Mouse (Mus musculus) neural tube, embryonic 11.5 days (tissue): ENCODE data around the gene Ston2. TPM values are rescaled to one million over a fixed set of nuclear protein-coding genes. Genes with fewer than 3 reads are reported as not detected.
"Not testable (repeated sequence)": the region's sequence is repeated elsewhere in the genome, so short reads cannot be mapped to it uniquely, and the experiment has no call there.

ENCODE experiments used
- ATAC-seq: fragments of 200-750 bp; cut with Nextera tagmentation; 2 replicates; pipeline ENCODE4 v1.8.0; 2017; ENCODE audit warnings: moderate number of reproducible peaks, mild to moderate bottlenecking, moderate TSS enrichment, moderate library complexity; ENCODE audit not compliant: insufficient read depth, low FRiP score, low TSS enrichment
- DNase-seq: peaks from one replicate; pipeline ENCODE4 v3.0.0-alpha.2; 2015; ENCODE audit warnings: low spot score
- H3K27ac ChIP-seq: fragments of 300-500 bp; sonication (generic); 2 replicates; pipeline ENCODE4 v1.5.1; 2014; ENCODE audit warnings: low read depth, mild to moderate bottlenecking, low read length
- H3K27me3 ChIP-seq: fragments of 300-500 bp; sonication (generic); 2 replicates; pipeline ENCODE4 v1.6.1; 2014; ENCODE audit warnings: mild to moderate bottlenecking, low read length, mixed read lengths; ENCODE audit not compliant: control insufficient read depth, insufficient read depth
- H3K36me3 ChIP-seq: fragments of 300-500 bp; sonication (generic); 2 replicates; pipeline ENCODE4 v1.6.1; 2014; ENCODE audit warnings: mild to moderate bottlenecking, low read length, moderate library complexity, mixed read lengths; ENCODE audit not compliant: control insufficient read depth, insufficient read depth
- H3K4me1 ChIP-seq: fragments of 300-500 bp; sonication (generic); 2 replicates; pipeline ENCODE4 v1.6.1; 2014; ENCODE audit warnings: low read length, mixed read lengths; ENCODE audit not compliant: control insufficient read depth, insufficient read depth
- H3K4me2 ChIP-seq: fragments of 300-500 bp; sonication (generic); 2 replicates; pipeline ENCODE4 v1.6.1; 2014; ENCODE audit warnings: low read depth, mild to moderate bottlenecking, moderate library complexity
- H3K4me3 ChIP-seq: fragments of 300-500 bp; sonication (generic); 2 replicates; pipeline ENCODE4 v1.5.1; 2014; ENCODE audit warnings: low read depth, low read length
- H3K9ac ChIP-seq: fragments of 300-500 bp; sonication (generic); 2 replicates; pipeline ENCODE4 v1.6.1; 2014; ENCODE audit warnings: mild to moderate bottlenecking, low read length
- H3K9me3 ChIP-seq: fragments of 300-500 bp; sonication (generic); 2 replicates; pipeline ENCODE4 v1.6.1; 2016; ENCODE audit warnings: low read length; ENCODE audit not compliant: control insufficient read depth
- WGBS: fragments of 180-500 bp; shearing (Covaris S2); extraction: QIAGEN DNeasy Blood & Tissue Kit; methylation state at CpG from one replicate; pipeline ENCODE4 v1.1.7; 2014; 5-methylcytosine and 5-hydroxymethylcytosine counted together
- polyA plus RNA-seq: library from polyadenylated mRNA; unstranded; fragments of >200 nt; fragmentation: Nextera tagmentation; extraction: Ambion mirVana; gene quantifications from 2 replicates; pipeline ENCODE4 v1.2.1, GENCODE M21; 2014

The Ston2 gene
- polyA plus RNA-seq, 1 experiment from 2014 or later, result 7.3 TPM

DNA sequence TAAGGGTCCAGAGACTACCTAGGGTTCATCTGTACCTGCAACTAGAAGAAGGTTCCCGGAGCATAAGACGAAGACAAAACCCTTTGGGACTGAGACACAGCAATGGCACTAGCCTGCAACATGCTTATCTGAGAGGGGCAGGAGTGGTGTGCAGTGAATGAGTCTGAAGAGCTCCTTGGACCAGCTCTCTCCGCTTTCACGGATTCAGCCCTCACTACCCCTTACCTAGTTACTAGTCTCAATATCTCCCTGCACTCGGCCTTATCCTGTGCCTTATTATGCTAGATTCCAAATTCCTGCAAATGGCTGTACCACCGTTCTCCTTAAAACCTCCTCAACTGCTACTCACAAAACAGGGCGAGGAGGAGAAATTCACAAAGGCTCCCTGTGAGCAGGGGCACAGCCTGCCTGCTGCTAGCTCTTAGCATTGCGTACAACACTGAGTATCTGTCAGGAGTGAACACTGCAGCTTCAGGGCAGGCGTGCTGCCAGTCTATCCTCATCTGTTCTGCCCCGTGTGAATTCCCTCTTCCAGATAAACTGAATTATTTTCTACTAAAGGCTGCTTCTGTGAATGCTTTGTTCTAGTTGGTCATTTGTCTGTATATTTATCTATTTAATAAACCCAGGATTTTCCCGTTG is 38.5 kb downstream of the Ston2 start:
- 85% methylated on average over 11 of the region's 11 CpGs for WGBS
- DNase-seq (no peak), ATAC-seq (no peak)
- Histone ChIP-seq H3K36me3 (no peaks in the 10 kb centered on the region), H3K4me1 (no peaks in the 10 kb centered on the region), H3K9ac (no peak overlapping the region), H3K4me3 (no peak overlapping the region), H3K27ac (no peak overlapping the region), H3K27me3 (no peaks in the 10 kb centered on the region), H3K4me2 (no peak overlapping the region), H3K9me3 (no peaks in the 10 kb centered on the region)

DNA sequence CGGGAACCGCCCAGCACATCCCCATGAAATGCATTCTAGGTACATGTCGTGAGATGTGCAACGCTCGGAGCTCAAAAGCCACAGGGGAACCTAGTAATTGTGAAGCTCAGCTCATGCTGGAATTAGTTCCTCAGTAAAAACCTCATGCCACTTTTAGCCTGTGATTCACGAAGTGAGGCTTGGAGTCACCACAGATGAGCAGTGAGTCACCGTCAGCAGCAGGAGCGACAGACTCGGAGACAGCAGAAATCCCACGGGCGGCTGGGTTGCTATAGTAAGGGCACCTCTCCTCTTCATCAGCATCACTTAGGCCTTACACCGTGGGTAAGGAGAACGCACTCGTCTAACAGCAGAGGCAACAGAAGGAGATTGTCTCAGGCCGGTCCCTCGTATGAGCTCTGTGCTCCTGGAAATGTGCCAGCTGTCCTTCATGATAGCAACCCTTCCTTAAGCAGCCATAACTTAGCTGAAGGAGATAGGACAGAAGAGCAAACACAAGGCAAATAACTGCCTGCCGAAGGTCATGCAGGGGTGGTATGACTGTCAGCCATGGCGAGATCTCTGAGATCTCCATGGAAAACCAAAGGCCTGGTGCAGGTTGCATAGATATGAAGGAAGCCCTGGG is 39.8 kb downstream of the Ston2 start:
- Histone ChIP-seq H3K4me2 (no peak overlapping the region), H3K36me3 (no peaks in the 10 kb centered on the region), H3K9ac (no peak overlapping the region), H3K4me3 (no peak overlapping the region), H3K27me3 (no peaks in the 10 kb centered on the region), H3K4me1 (no peaks in the 10 kb centered on the region), H3K27ac (no peak overlapping the region), H3K9me3 (no peaks in the 10 kb centered on the region)
- 87% methylated on average over 18 of the region's 18 CpGs for WGBS
- ATAC-seq (no peak), DNase-seq (no peak)

DNA sequence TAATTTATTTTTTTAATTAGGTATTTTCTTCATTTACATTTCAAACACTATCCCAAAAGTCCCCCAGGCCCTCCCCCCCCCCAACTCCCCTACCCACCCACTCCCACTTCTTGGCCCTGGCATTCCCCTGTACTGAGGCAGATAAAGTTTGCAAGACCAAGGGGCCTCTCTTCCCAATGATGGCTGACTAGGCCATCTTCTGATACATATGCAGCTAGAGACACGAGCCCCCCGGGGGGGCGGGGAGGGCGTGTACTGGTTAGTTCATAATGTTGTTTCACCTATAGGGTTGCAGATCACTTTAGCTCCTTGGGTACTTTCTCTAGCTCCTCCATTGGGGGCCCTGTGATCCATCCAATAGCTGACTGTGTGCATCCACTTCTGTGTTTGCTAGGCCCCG is 41.3 kb downstream of the Ston2 start:
- H3K27me3 ChIP-seq, H3K4me2 ChIP-seq, H3K36me3 ChIP-seq, ATAC-seq, H3K9ac ChIP-seq, DNase-seq, H3K27ac ChIP-seq, H3K9me3 ChIP-seq, H3K4me1 ChIP-seq, H3K4me3 ChIP-seq: not testable (repeated sequence)
- whole genome bisulfite sequencing, result 96% methylated on average over 5 of the region's 5 CpGs

DNA sequence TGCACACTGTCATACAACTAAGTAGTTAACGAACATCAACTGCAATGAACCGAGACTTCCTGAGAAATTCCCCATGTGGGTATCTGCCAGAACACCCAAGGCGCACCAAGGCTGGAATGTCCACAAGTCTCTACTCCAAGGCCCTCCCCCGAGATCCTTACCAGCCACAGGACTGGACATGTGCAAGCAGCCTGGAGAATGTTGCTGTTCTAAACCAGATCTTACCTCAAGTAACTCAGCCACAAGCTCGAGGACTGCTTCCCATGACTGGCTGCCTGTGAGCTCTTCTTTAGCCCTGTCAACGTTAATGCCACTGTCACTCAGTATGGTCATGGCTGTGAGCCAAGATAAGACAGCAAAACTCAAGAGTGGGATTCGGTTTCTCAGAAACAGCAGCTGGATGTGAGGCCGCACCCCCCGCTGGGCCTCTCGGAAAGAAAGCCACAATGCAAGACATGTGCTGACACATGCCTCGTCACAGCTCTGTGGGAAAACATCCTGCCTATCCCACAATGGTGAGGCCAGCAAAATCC is 42.4 kb downstream of the Ston2 start:
- H3K27me3 ChIP-seq, result no peaks in the 10 kb centered on the region
- no peak overlapping the region for H3K4me3 ChIP-seq
- H3K9me3 ChIP-seq, result no peaks in the 10 kb centered on the region
- no peak overlapping the region for H3K4me2 ChIP-seq
- no peaks in the 10 kb centered on the region for H3K36me3 ChIP-seq
- ATAC-seq, result no peak
- H3K4me1 ChIP-seq, result no peaks in the 10 kb centered on the region
- no peak overlapping the region for H3K27ac ChIP-seq
- WGBS, result 76% methylated on average over 11 of the region's 11 CpGs
- DNase-seq, result peak; percentile 52
- H3K9ac ChIP-seq, result no peak overlapping the region

DNA sequence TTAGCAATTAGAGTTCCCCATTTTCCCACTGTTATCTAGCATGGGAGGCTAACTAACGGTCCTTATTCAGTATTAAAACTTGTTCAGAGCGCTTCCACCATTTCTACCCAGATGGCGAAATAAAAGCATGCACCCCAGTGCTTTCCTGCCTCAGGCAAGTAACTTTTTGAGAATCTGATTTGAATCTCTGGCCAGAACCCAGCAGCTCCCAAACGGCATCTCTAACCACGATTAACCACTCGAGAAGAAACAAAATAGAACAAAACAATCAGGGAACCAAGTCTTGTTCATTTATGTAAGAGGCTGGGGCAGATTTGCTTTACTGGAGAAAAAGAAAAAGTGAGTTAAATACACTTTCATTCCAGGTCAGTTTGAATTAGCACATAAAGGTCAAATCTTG is 44.1 kb downstream of the Ston2 start:
- Histone ChIP-seq H3K4me3 (no peak overlapping the region), H3K27ac (no peak overlapping the region), H3K9ac (no peak overlapping the region), H3K36me3 (no peaks in the 10 kb centered on the region), H3K4me1 (no peaks in the 10 kb centered on the region), H3K9me3 (no peaks in the 10 kb centered on the region), H3K27me3 (no peaks in the 10 kb centered on the region), H3K4me2 (no peak overlapping the region)
- no peak for DNase-seq
- 88% methylated on average over 6 of the region's 6 CpGs for WGBS
- no peak for ATAC-seq

DNA sequence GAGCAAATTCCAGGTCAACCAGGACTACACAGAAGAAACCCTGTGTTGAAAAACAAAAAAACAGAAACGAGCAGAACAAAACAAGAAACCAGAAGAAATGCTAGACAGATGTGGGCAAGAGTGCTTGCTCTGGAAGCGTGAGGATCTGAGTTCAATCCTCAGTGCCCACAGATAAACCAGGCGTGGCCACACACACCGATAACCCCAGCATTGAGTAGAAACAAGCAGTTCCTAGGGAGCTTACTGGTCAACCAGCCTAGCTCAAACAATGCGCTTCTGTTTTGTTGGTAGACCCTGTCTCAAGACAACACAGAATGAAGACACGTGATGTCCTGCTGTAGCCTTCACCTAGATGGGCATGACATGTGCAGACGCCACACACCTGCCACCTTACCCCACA is 45.3 kb downstream of the Ston2 start:
- H3K9me3 ChIP-seq, result no peaks in the 10 kb centered on the region
- H3K4me1 ChIP-seq, result no peaks in the 10 kb centered on the region
- no peak overlapping the region for H3K4me3 ChIP-seq
- no peak for ATAC-seq
- WGBS, result 96% methylated on average over 7 of the region's 7 CpGs
- no peak for DNase-seq
- no peak overlapping the region for H3K4me2 ChIP-seq
- H3K27ac ChIP-seq, result no peak overlapping the region
- no peaks in the 10 kb centered on the region for H3K27me3 ChIP-seq
- H3K9ac ChIP-seq, result no peak overlapping the region
- H3K36me3 ChIP-seq, result no peaks in the 10 kb centered on the region

DNA sequence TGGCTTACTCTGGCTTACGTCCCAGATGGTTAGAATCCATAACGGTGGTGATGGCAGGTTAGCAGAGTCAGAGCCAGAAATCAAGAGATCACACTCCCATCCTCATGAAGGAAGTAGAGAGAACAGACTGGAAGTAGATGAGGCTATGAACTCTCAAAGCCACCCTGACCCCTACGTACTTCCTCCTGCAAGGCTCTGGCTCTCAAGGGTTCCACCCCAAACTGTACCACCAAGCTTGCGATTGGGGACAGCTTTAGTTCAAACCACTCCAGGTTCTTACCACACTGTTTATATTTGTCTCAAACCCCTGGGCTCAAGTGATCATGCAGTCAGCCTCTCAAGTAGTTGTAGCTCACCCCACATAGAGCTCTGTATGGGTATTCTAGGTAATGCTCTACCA is 49.8 kb downstream of the Ston2 start:
- WGBS, result 93% methylated on average over 4 of the region's 4 CpGs
- DNase-seq, result no peak
- no peaks in the 10 kb centered on the region for H3K9me3 ChIP-seq

DNA sequence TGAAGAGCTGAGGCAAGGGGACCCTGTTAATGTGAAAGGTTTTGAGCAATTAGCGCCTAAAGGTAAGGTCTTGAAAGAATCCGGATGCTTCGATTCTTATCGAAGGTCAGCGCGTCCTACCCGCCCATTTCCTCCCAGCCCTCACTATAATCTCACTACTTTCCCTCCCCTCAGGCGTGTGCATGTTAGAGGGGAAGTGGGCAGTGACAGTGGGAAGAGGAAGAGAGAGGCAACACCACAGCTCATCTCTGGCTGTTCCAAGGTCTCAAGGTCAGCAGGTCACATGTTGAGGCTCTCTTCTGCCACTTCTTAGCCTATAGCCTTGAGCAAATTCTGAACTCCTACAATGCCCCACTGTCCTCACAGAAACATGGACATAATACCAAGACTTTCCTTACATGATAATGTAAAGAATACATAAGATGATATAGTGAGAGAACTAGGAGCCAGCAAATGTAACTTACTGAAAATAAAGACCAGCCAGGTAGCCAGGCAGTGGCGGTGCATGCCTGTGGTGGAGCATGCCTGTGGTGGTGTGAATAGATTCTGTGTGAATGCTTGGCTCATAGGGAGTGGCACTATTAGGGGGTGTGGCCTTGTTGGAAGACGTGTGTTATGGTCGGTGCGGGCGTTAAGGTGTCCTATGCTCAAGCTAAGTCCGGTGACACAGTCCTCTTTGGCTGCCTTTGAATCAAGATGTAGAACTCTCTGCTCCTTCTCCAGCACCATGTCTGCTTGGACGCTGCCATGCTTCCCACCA is 51.8 kb downstream of the Ston2 start:
- no peak overlapping the region for H3K4me3 ChIP-seq
- no peak overlapping the region for H3K9ac ChIP-seq
- 91% methylated on average over 14 of the region's 15 CpGs for WGBS
- H3K36me3 ChIP-seq, result no peaks in the 10 kb centered on the region
- no peaks in the 10 kb centered on the region for H3K27me3 ChIP-seq
- no peaks in the 10 kb centered on the region for H3K9me3 ChIP-seq
- no peak overlapping the region for H3K4me2 ChIP-seq
- no peak for DNase-seq
- no peak overlapping the region for H3K27ac ChIP-seq
- H3K4me1 ChIP-seq, result no peaks in the 10 kb centered on the region
- no peak for ATAC-seq

More for the DNA sequence above, 49.8 kb downstream of the Ston2 start:
- Histone ChIP-seq H3K4me1 (no peaks in the 10 kb centered on the region), H3K9ac (no peak overlapping the region), H3K27me3 (no peaks in the 10 kb centered on the region), H3K4me2 (no peak overlapping the region), H3K36me3 (no peaks in the 10 kb centered on the region), H3K4me3 (no peak overlapping the region), H3K27ac (no peak overlapping the region)
- no peak for ATAC-seq
